Mouse (Mus musculus) embryonic stem cell, embryonic (primary cell): ENCODE data around the gene Phtf1.

Experiments
- CTCF ChIA-PET, 4 experiments: fragments of 300-600 bp in 2 of 4; fragments of 350-600 bp in 2 of 4; sonication (Branson Sonifier 250); formaldehyde crosslinking; loops; one replicate each; lab custom pipeline; 2022; ENCODE audit warnings: inconsistent platforms in 2 of 4; lab: Charles Lee
- POLR2A ChIA-PET, 4 experiments: fragments of 300-600 bp in 2 of 4; fragments of 350-600 bp in 2 of 4; sonication (Branson Sonifier 250); formaldehyde crosslinking; loops; one replicate each; lab custom pipeline; 2022; ENCODE audit warnings: antibody characterized with exemption in 4 of 4, inconsistent platforms in 1 of 4; lab: Charles Lee

Gene Phtf1

DNA sequence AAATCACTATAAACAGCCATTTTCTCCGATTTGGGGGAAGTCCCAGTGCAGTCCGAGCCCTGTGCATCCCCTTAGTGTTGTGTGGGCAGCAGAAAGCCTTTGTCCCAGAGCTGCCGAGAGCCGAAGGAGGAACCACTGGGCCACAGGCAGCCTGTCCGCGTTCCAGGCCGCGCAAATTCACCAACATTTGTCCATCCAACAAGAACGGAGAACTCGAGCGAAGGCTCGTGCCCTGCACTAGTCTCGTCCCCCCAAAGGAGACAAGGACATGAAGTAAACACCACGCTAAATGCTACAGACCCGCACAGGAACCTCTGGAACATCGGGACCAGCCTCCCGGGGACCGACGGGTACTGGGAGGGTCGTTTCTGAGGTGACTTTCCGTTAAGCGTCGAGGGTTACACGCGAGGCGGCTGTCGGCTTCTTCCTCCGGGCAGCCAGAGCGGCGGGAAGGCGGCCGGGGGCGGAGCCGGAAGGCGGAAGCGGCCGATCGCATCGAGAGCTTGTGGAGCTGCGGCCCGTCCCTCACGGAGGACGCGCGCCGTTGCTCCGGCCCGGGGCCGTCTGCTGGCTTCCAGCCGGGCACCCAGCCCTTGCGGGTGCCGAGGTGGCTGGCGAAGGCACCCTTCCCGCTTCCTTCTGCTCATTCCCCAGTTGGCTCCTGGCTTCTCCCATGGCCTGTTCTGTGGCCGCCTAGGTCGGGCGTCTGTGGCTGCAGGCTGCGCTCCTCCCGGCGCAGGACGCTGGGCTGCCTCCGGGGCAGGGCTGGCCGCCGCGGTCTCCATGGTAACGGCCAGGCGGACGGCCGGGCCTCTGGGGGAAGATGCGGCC, at the start of gene Phtf1:
Gene Phtf1, plus strand, starts transcription at position 250 of the 831 bp plus-strand sequence.
- CTCF ChIA-PET = no interaction called here
- POLR2A ChIA-PET = interaction anchor here in 3 of 4 experiments (0.5 to 4.9 kb wide), 23 partner anchors 9 to 707 kb away, joined by 3 to 21 read pairs (median 3); partner anchors contain the start of gene Rsbn1 (in 3 of the 3)

DNA sequence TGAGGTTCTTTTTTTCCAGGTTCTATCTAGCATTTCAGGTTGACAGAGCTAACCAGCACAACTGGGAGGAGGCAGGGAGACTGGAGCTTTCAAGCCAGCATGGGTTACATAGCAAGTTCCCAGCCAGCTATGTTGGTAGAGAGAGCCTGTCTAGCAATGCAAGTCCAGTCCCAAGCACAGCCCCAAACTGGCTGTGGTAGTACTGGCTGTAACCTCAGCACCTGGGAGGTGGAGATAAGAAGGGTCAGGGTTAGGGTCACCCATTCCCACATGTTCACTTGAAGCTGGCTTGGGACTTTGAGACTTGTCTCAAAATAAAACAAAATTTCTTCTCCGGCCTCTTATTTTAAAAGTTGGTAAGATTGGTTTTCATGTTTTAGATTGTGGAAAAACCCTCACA, 47.8 kb upstream of the Phtf1 start:
- ChIA-PET POLR2A (interaction anchor here in 2 of 4 experiments (0.7 to 2.6 kb wide), 3 partner anchors 8 to 222 kb away, joined by 3 to 9 read pairs (median 4); no protein-coding TSS in a partner anchor), CTCF (interaction anchor here in 1 of 4 experiments (0.6 kb wide), 1 partner anchor 183 kb away, joined by 3 read pairs; no protein-coding TSS in a partner anchor)

DNA sequence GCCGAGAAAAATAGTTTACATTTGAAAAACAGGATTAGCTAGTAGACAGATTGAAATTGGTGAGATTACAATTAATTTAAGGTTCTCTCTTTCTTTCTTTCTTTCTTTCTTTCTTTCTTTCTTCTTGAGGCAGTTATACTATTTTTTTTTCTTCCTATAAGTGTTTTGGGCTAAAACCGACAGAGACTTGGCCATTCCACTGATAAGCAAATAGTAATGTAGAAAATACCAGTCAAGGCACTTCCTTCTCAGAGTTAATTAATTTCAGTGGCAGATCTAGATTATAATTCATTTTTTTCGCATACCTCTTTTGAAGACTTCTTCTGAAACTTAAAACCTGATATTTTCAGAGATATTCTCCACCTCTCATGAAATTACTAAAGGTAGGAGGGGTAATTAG, 42.6 kb upstream of the Phtf1 start:
- ChIA-PET CTCF (no interaction called here), POLR2A (interaction anchor here in 2 of 4 experiments (0.6 to 1.7 kb wide), 8 partner anchors 8 to 1971 kb away, joined by 3 to 6 read pairs (median 3); partner anchors contain the start of gene Rsbn1 (in 2 of the 2))

DNA sequence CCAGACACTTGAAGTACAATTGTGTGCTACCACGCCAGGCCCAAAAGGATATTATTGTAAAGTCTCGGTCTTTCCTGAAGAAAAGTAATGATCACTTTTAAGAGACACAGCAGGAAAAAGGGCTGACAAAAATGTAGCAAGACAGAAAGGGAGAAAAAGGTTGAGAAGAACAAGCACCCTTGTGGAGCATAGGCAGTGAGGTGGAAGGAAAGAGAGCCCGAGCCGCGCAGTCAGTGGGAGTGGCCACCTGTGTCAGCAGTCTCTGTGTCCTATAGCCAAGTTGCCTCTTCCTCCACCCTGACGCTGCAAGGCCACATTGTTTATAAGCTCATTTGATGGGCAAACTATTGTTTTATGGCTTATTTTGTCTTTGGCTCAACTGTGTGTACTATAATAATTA, 40.4 kb upstream of the Phtf1 start:
- ChIA-PET POLR2A (interaction anchor here in 2 of 4 experiments (1.1 to 2.1 kb wide), 3 partner anchors 8 to 13 kb away, joined by 4 to 9 read pairs (median 4); partner anchors contain the start of gene Rsbn1 (in 1 of the 2)), CTCF (no interaction called here)

DNA sequence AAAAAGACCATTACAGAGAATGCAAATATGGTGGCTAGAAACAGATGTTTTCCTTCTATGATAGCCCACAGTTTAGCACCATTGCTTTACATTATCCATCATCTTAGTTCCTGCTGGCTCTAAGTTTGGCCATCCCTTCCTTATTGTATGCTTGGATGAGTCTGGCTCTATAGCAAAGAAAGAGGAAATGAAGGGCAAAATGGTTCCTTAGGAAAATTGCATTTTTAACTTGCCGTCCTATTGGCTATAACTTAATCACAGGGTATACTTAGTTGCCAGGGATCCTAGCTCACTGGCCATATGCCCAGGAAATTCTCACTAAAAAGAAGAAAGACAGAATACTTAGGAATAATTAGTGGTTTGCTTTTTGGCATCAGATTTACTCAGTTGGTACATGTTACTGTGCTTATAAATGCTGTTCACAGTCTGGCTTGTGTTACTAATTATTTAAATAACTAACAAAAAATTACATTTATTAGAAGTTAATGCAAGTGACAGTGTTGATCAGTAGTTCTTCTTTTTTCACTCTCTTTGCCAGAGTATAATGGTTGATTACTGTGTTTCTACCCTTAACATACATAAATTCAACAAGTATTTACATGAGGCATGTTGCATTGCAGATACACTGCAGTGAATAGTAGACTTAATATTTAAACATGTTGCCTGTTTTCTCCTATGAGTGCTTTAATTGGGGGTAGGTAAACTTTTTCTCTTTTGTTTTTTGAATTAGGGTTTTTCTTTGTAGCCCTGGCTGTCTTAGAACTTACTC, 22.9 kb upstream of the Phtf1 start:
- CTCF ChIA-PET = no interaction called here

DNA sequence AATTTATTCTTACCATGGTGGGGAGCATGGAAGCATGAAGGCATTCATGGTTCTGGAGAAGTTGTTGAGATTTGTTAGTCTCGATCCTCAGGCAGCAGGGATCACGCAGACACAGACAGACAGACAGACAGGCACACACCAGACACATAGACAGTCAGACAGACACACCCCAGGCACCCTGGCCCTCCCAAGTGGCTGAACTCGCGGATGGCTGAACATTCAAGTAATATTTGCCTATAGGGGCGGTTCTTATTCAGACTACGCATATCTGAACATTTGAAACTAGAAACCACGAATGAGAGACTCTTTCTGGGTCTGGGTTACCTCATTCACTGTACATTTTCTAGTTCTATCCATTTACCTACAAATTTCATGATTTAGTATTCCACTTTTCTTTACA, 19.2 kb upstream of the Phtf1 start:
- ChIA-PET POLR2A (interaction anchor here in 2 of 4 experiments (1.1 to 1.4 kb wide), 2 partner anchors 18 to 20 kb away, joined by 3 to 4 read pairs; partner anchors contain the start of gene Phtf1 (in 1 of the 2)), CTCF (no interaction called here)

More for the DNA sequence above, 22.9 kb upstream of the Phtf1 start:
- POLR2A ChIA-PET = interaction anchor here in 1 of 4 experiments (0.5 kb wide), 1 partner anchor 89 kb away, joined by 6 read pairs; no protein-coding TSS in a partner anchor

DNA sequence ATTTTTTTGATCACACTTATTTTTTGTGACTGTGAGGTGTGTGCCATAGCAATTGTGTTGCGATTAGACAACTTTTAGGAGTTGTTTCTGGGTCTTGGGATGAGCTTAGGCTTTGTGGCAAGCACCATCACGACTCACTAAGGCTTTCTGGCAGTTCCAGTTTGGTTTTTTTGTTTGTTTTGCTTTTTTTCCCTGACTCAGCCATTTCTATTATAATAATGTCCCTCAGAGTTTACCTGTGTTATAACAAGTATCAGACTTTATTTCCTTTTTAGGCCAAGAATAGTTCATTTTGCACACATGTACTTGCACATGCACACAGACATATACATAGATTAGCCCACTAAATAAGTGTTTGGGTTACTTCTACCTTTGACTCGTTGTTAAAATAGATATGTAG, 7.3 kb upstream of the Phtf1 start:
- POLR2A ChIA-PET = no interaction called here
- CTCF ChIA-PET = no interaction called here

DNA sequence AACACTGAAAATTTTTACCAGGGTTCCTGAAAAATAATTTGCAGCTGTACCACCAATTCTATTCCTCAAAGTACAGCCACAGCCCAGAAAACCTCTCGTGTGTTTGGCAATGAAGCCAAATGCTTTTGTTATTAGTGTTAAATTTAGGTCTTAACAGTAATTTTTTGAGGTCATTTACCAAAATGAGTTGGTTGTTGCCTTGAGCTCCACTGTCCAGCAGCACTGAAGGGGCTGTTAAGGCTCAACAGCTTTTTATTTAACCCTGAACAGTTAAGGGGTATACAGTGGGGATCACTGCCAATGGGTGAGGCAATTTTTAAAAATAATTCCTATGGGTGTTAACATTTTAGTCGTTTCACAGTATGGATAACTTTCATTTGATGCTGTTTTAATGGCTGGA, 679 bp upstream of the Phtf1 start:
- ChIA-PET POLR2A (interaction anchor here in 3 of 4 experiments (0.5 to 4.9 kb wide), 14 partner anchors 11 to 672 kb away, joined by 3 to 21 read pairs (median 3); partner anchors contain the start of gene Rsbn1 (in 3 of the 3)), CTCF (no interaction called here)

DNA sequence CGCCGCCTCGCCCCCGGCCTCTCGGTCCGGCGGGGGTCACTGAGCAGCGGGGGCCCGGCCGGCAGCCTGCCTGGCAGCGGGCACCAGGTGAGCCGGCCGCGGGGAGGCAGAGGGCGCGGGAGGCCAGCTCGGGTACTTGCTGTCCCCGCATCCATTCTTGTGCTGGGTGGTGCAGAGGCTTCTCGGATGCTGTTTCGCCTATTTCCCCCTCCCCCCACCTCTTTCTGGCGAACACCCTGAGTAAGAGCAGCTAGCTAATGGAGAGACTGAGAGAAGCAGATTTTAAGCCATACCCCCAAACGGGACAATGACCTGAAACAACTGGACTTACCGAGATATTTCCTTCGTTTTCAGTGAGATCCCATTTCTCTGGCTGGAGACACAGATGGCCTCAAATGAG, 791 bp downstream of the Phtf1 start:
- CTCF ChIA-PET = no interaction called here
- POLR2A ChIA-PET = interaction anchor here in 3 of 4 experiments (0.5 to 4.9 kb wide), 15 partner anchors 9 to 706 kb away, joined by 3 to 21 read pairs (median 3); partner anchors contain the start of gene Rsbn1 (in 2 of the 3)

DNA sequence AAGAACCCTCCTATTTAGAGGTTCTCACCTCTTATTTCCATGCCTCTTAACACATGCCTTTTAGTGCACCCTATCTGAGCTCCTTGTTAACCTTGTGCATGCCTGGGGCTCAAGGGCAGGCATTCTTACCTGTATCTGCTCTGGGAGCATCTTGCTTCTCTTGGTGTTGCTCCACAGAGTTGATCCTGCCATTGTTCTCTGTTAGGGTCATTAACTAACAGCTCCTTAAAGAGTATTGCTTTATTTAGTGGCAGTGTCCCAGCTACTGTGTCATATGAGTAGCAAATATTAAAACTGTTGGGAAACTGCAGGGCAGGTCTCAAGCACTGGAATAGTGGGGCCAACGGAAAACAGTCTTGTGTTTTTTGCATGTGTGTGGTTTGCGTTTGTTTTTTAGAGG, 3.2 kb downstream of the Phtf1 start:
- ChIA-PET POLR2A (no interaction called here), CTCF (interaction anchor here in 2 of 4 experiments (0.5 to 0.7 kb wide), 2 partner anchors 84 to 731 kb away, joined by 3 read pairs; no protein-coding TSS in a partner anchor)

DNA sequence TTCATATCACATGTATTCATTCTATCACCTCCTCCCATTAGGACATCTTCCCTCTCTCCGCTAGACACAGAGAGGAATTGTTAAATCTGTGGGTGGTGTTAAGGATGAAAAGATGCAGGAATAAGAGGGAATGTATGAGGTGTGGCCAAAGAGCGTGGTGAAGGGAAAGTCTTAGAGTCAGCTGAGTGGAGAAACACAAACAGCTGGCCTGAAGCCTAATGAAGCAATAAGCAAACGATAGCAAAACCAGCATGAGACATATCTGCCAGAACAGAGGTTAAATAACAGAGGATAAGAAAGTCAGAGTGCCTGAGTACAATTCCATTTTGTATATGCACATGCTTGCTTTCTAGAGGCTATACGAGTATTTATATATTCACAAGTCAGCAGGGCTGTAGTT, 16.6 kb downstream of the Phtf1 start:
- ChIA-PET POLR2A (no interaction called here), CTCF (no interaction called here)

DNA sequence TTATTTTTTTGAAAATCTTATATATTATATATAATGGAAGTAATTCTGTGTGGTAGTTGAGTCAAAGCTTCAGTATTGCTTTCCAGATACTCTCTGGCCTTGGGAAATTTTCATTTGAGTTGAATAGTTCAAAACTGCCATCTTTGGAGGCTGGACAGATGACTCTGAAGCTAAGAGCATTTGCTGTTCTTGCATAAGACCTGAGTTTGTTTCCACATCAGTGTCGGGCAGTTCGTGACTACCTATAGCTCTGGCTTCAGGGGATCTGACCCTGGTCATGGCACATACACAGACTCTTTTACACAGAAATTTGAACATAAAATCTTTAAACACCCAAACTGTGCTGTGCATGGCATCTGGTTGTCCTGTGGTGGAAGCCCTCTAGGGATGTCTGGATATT, 17.3 kb downstream of the Phtf1 start:
- CTCF ChIA-PET = no interaction called here
- POLR2A ChIA-PET = interaction anchor here in 1 of 4 experiments (1.4 to 1.7 kb wide), 2 partner anchors 11 to 18 kb away, joined by 3 to 4 read pairs; partner anchors contain the start of gene Phtf1

DNA sequence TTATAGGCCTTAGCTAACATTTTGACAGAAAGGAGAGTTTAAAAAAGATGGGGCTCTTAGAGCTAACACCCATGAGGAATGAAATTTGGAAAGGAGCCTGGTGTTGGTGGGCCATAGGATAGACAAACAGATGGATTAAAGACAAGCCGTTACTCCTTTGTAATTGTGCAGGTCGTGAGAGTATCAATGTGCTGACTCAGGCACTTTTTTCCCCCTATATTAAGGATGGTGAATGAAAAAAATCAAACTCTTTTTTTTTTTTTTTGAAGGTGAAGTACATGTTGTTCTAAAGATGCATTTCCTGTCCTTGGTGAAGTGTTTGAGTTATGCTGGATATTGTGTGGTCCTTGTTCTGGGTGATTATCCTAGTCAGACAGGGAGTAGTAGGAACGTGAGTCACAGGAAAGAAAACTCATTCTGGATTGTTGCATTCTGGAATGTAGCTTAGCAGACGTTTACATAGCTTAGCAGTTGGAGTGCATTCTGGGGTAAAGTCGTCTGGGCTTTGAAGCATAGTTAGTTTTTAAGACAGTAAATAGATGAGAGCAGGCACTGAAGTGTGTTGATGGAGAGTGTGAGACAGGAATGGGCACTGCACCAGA, 20.0 kb downstream of the Phtf1 start:
- CTCF ChIA-PET = no interaction called here
- POLR2A ChIA-PET = interaction anchor here in 1 of 4 experiments (0.7 kb wide), 1 partner anchor 9 kb away, joined by 4 read pairs; no protein-coding TSS in a partner anchor

DNA sequence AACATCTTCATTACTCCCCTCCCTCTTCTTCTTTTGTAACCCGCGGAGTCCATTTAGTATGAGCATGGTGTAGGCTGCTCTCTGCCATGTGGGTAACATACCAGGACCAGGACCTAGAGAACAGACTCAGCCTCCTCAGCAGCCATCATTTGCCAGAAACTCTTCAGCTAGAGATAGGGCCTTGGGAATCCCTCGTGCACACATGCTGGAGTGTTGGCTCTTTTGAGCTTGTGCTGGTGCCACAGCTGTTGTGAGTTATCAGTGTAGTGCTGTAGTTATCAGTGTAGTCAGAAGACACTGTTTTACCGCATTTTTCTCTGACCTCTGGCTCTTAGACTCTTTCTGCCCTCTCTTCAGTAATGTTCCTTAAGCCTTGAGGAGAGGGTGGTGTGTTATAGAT, 21.4 kb downstream of the Phtf1 start:
- ChIA-PET POLR2A (interaction anchor here in 1 of 4 experiments (1.0 to 1.7 kb wide), 2 partner anchors 15 to 754 kb away, joined by 3 to 5 read pairs; no protein-coding TSS in a partner anchor), CTCF (no interaction called here)

DNA sequence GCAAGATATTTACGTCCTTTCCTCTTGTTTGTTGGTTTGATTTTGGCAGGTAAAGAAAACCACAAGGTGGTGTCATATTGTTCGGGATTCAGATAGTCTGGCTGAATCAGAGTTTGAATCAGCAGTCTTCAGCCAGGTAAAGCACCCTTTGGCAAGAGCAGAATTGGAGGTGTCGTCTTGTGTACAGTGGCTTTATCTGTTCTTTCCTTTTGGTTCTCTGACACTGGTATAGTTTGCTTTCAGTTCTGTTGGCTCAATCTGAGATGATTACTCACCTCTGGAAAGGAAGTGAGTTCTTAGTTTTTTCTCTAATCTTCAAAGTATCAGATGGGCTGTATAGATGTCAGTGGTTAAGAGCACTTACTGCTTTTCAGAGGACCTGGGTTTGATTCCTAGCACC, 23.4 kb downstream of the Phtf1 start:
- ChIA-PET CTCF (no interaction called here), POLR2A (no interaction called here)

DNA sequence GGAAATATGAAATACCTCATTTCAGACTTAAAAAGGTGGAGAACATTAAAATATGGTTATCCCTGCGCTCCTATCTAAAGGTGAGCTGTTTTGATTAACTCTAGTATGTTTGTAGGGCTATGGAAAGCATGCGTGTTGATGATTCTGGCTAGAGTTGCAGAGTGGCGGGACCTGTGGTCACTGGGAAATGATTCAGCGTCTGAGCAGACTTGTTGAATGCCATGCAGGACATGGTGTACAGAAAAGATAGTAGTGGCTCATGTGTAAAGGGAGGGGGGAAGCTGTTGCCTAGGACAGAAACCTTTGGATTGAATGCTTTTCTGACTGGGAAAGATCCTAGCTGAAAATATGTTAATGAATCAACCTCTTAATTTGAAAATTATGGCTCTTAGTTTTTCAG, 30.8 kb downstream of the Phtf1 start:
- ChIA-PET CTCF (no interaction called here), POLR2A (interaction anchor here in 1 of 4 experiments (1.2 kb wide), 1 partner anchor 13 kb away, joined by 3 read pairs; no protein-coding TSS in a partner anchor)

DNA sequence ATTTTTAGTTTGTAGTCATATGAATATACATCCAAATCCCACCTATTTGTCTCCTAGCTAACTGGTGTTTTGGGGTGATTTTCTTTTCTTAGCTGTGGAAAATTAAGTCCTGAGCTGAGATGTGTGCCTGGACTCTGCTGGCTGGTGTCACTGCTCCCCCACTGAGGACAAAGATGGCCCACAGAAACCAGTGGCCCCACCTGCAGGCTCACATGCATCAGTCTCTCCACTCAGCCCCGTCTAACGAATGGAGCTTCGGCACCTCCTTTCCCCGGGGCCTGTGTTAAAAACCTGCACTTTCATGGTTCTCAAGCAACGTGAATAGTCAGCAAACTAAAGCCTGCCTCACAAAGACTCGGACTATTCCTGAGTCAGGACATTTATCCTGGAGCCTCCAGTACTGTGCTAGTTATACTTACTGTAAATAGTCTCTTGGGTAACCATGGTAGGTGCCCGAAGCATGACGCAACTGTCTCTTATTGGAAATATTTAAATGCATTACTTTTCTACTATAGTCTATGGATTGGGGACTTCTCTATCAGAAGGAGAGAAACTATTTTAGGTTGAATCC, 39.1 kb downstream of the Phtf1 start:
- ChIA-PET POLR2A (interaction anchor here in 2 of 4 experiments (0.6 to 1.2 kb wide), 4 partner anchors 13 to 269 kb away, joined by 3 to 5 read pairs (median 4); partner anchors contain the start of gene Olfml3 (in 1 of the 2)), CTCF (no interaction called here)

DNA sequence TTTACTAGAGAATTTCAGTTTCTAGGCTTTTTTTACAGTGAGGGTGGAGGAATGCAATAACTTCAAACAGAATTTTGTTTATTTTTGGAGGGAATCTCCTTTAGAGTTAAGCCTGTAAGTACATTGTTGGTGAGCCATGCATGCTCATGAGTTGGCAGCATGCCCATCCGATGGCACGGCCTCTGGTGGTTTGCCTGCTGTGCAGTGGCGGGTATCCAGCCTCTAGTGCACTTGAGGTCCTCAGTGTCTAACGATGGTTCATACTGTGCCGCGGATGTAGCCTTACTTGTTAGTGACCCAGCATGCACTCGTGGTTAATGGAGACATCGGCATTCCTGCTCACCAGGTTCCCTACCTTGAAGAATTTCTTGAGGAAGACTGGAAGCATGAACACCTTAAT, 39.6 kb downstream of the Phtf1 start:
- CTCF ChIA-PET = no interaction called here
- POLR2A ChIA-PET = interaction anchor here in 1 of 4 experiments (1.2 kb wide), 1 partner anchor 19 kb away, joined by 3 read pairs; no protein-coding TSS in a partner anchor
